Mouse (Mus musculus): ENCODE measurements around the gene Cavin1. TPM values are rescaled to one million over a fixed set of nuclear protein-coding genes. Genes with fewer than 3 reads are reported as not detected.

Gene Cavin1
- polyA plus RNA-seq, 1 experiment from 2014 or later, result 11.8 TPM

DNA sequence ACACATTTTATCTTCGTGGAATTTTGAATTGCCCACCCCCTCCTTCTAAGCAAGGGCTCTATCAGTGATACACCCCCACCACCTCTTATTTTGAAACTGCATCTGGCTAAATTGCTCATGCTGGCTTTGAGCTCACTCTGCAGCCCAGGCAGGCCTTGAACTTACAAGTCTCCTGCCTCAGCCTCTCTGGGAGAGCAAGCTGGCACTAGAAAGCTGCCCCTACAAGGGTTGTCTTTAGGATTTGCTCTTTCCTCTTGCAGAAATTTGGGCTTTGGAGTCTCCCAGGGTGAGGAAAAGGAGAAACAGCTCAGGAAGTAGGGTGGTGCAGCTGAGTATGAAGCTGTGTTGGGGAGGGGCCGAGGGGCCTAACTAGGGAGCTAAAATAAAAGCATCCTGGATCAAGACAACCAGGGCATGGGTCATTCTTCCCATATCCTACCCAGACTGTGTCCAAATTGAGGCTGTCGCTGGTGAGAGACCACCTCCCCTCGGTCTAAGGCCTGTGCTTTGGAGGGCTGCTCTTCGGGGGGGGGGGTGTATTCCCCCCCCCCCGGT is 12.7 kb downstream of the Cavin1 start:
- no peak overlapping the region for H3K4me2 ChIP-seq (ENCODE audit: low read depth, low read length, severe bottlenecking)
- no peaks in the 10 kb centered on the region for H3K36me3 ChIP-seq (ENCODE audit: control insufficient read depth, insufficient read depth, low read length)
- H3K27ac ChIP-seq (ENCODE audit: low read depth, low read length), result no peak overlapping the region
- DNase-seq (ENCODE audit: low spot score) (no peak), ATAC-seq (replicated peaks; ENCODE audit: low FRiP score) (no peak)
- no peak overlapping the region for H3K9ac ChIP-seq (ENCODE audit: low read length)
- H3K4me1 ChIP-seq (replicated peaks; ENCODE audit: control insufficient read depth, insufficient read depth, low read length), result peaks cover 9% of the 10 kb centered on the region; the same call in 1 of the 2 replicates
- no peaks in the 10 kb centered on the region for H3K9me3 ChIP-seq (ENCODE audit: control insufficient read depth, low read length)
- 45% methylated on average over 4 of the region's 6 CpGs for WGBS
- H3K27me3 ChIP-seq (ENCODE audit: control insufficient read depth, insufficient read depth, low read length), result peaks cover 25% of the 10 kb centered on the region
- no peak overlapping the region for H3K4me3 ChIP-seq (ENCODE audit: low read depth, low read length)

GRCm38 (mm10) chr11:100957244-100957643 is 13.4 kb downstream of the Cavin1 start:
- H3K9me3 ChIP-seq (ENCODE audit: control insufficient read depth, low read length), result no peaks in the 10 kb centered on the region
- peaks cover 9% of the 10 kb centered on the region; the same call in 1 of the 2 replicates for H3K4me1 ChIP-seq (replicated peaks; ENCODE audit: control insufficient read depth, insufficient read depth, low read length)
- 3% methylated on average over 5 of the region's 5 CpGs for WGBS
- no peak overlapping the region for H3K9ac ChIP-seq (ENCODE audit: low read length)
- DNase-seq (ENCODE audit: low spot score) (peak; percentile 93), ATAC-seq (replicated peaks; ENCODE audit: low FRiP score) (no peak)
- H3K36me3 ChIP-seq (ENCODE audit: control insufficient read depth, insufficient read depth, low read length), result no peaks in the 10 kb centered on the region
- no peak overlapping the region for H3K4me2 ChIP-seq (ENCODE audit: low read depth, low read length, severe bottlenecking)
- H3K4me3 ChIP-seq (ENCODE audit: low read depth, low read length), result no peak overlapping the region
- no peak overlapping the region for H3K27ac ChIP-seq (ENCODE audit: low read depth, low read length)
- peaks cover 25% of the 10 kb centered on the region for H3K27me3 ChIP-seq (ENCODE audit: control insufficient read depth, insufficient read depth, low read length)

- ATAC-seq (replicated peaks; ENCODE audit: low FRiP score), result no peak
- Histone ChIP-seq H3K36me3 (ENCODE audit: control insufficient read depth, insufficient read depth, low read length) (no peaks in the 10 kb centered on the region), H3K27ac (ENCODE audit: low read depth, low read length) (no peak overlapping the region), H3K9me3 (ENCODE audit: control insufficient read depth, low read length) (no peaks in the 10 kb centered on the region), H3K27me3 (ENCODE audit: control insufficient read depth, insufficient read depth, low read length) (no peaks in the 10 kb centered on the region), H3K4me3 (ENCODE audit: low read depth, low read length) (no peak overlapping the region), H3K9ac (ENCODE audit: low read length) (no peak overlapping the region), H3K4me2 (ENCODE audit: low read depth, low read length, severe bottlenecking) (no peak overlapping the region), H3K4me1 (replicated peaks; ENCODE audit: control insufficient read depth, insufficient read depth, low read length) (no peaks in the 10 kb centered on the region)
- no peak for DNase-seq (ENCODE audit: low spot score)
- 89% methylated on average over 1 of the region's 1 CpGs for WGBS
These were observed 21.1 kb downstream of the Cavin1 start for GRCm38 (mm10) chr11:100949540-100949939.

GRCm38 (mm10) chr11:100948317-100948716 is 22.4 kb downstream of the Cavin1 start:
- 68% methylated on average over 4 of the region's 4 CpGs for WGBS
- Histone ChIP-seq H3K9me3 (ENCODE audit: control insufficient read depth, low read length) (no peaks in the 10 kb centered on the region), H3K9ac (ENCODE audit: low read length) (no peak overlapping the region), H3K27ac (ENCODE audit: low read depth, low read length) (no peak overlapping the region), H3K36me3 (ENCODE audit: control insufficient read depth, insufficient read depth, low read length) (no peaks in the 10 kb centered on the region), H3K4me1 (replicated peaks; ENCODE audit: control insufficient read depth, insufficient read depth, low read length) (no peaks in the 10 kb centered on the region), H3K4me2 (ENCODE audit: low read depth, low read length, severe bottlenecking) (no peak overlapping the region), H3K4me3 (ENCODE audit: low read depth, low read length) (no peak overlapping the region), H3K27me3 (ENCODE audit: control insufficient read depth, insufficient read depth, low read length) (no peaks in the 10 kb centered on the region)
- DNase-seq (ENCODE audit: low spot score) (no peak), ATAC-seq (replicated peaks; ENCODE audit: low FRiP score) (no peak)

DNA sequence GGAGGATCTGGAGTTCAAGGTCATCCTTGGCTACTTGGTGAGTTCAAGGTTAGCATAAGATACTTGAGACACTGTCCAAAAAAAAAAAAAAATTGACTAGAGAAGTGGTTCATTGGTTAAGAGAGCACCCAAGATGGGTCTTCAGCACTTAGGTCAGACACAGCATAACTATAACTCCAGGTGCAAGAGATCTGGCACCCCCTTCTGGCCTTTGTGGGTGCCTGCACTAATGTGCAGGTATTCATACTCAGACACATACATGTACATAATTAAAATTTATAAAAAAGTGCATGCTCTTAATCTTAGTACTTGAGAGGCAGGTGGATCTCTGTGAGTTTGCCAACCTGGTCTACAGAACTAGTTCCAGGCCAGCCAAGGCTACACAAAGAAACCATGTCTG is 23.1 kb downstream of the Cavin1 start:
- Histone ChIP-seq H3K4me2 (ENCODE audit: low read depth, low read length, severe bottlenecking) (no peak overlapping the region), H3K4me1 (replicated peaks; ENCODE audit: control insufficient read depth, insufficient read depth, low read length) (no peaks in the 10 kb centered on the region), H3K9ac (ENCODE audit: low read length) (no peak overlapping the region), H3K27me3 (ENCODE audit: control insufficient read depth, insufficient read depth, low read length) (no peaks in the 10 kb centered on the region), H3K27ac (ENCODE audit: low read depth, low read length) (no peak overlapping the region), H3K9me3 (ENCODE audit: control insufficient read depth, low read length) (no peaks in the 10 kb centered on the region), H3K36me3 (ENCODE audit: control insufficient read depth, insufficient read depth, low read length) (no peaks in the 10 kb centered on the region), H3K4me3 (ENCODE audit: low read depth, low read length) (no peak overlapping the region)
- DNase-seq (ENCODE audit: low spot score), result no peak
- no peak for ATAC-seq (replicated peaks; ENCODE audit: low FRiP score)

DNA sequence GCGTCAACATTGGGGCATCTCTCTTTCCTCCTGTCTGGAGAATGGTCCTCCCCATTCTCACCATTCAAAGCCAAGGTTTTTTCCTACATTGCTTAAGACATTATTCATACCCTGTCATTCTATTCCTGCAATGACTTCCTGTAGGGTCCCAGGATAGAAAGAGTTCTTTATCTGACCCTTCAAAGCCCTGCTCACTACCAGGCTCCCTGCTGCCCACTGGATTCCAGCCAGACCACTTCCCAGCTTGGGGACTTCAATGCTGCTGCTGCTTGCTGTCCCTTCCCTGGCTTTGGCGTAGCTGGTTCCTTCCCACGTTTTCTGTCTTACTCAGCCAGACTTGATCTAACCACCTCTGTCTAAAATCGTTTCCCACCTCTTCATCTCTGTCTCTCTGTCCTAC is 23.8 kb downstream of the Cavin1 start:
- 55% methylated on average over 4 of the region's 4 CpGs for WGBS
- no peak for DNase-seq (ENCODE audit: low spot score)

DNA sequence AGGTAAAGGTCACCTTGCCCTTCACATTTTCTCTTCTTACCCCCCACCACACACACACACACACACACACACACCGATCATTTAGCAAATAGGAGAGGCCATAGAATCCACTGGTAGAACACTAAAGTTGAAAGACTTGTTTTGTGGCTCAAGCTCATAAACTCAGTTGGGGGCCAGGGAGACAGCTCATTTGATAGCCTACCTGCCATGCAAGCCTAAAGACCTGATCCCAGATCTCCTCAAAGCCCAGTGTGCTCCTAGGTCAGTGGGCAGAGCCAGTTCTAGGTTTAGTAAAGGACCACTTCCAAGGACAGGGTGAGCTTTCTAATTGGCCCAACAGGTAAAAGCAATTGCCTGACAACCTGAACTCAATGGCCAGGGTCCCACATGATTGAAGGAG is 28.3 kb downstream of the Cavin1 start:
- 79% methylated on average over 1 of the region's 1 CpGs for WGBS
- DNase-seq (ENCODE audit: low spot score), result no peak
- H3K27ac ChIP-seq (ENCODE audit: low read depth, low read length), result no peak overlapping the region
- ATAC-seq (replicated peaks; ENCODE audit: low FRiP score), result no peak
- H3K36me3 ChIP-seq (ENCODE audit: control insufficient read depth, insufficient read depth, low read length), result no peaks in the 10 kb centered on the region
- H3K9ac ChIP-seq (ENCODE audit: low read length), result no peak overlapping the region
- H3K9me3 ChIP-seq (ENCODE audit: control insufficient read depth, low read length), result no peaks in the 10 kb centered on the region
- H3K4me1 ChIP-seq (replicated peaks; ENCODE audit: control insufficient read depth, insufficient read depth, low read length), result no peaks in the 10 kb centered on the region; the same call in 1 of the 2 replicates
- H3K4me2 ChIP-seq (ENCODE audit: low read depth, low read length, severe bottlenecking), result no peak overlapping the region
- H3K4me3 ChIP-seq (ENCODE audit: low read depth, low read length), result no peak overlapping the region
- H3K27me3 ChIP-seq (ENCODE audit: control insufficient read depth, insufficient read depth, low read length), result no peaks in the 10 kb centered on the region

More for the DNA sequence above, 23.8 kb downstream of the Cavin1 start:
- H3K4me3 ChIP-seq (ENCODE audit: low read depth, low read length), result no peak overlapping the region
- no peak overlapping the region for H3K4me2 ChIP-seq (ENCODE audit: low read depth, low read length, severe bottlenecking)
- no peak overlapping the region for H3K27ac ChIP-seq (ENCODE audit: low read depth, low read length)
- no peaks in the 10 kb centered on the region for H3K27me3 ChIP-seq (ENCODE audit: control insufficient read depth, insufficient read depth, low read length)
- no peak overlapping the region for H3K9ac ChIP-seq (ENCODE audit: low read length)
- H3K36me3 ChIP-seq (ENCODE audit: control insufficient read depth, insufficient read depth, low read length), result no peaks in the 10 kb centered on the region
- no peak for ATAC-seq (replicated peaks; ENCODE audit: low FRiP score)
- H3K4me1 ChIP-seq (replicated peaks; ENCODE audit: control insufficient read depth, insufficient read depth, low read length), result no peaks in the 10 kb centered on the region
- H3K9me3 ChIP-seq (ENCODE audit: control insufficient read depth, low read length), result no peaks in the 10 kb centered on the region

DNA sequence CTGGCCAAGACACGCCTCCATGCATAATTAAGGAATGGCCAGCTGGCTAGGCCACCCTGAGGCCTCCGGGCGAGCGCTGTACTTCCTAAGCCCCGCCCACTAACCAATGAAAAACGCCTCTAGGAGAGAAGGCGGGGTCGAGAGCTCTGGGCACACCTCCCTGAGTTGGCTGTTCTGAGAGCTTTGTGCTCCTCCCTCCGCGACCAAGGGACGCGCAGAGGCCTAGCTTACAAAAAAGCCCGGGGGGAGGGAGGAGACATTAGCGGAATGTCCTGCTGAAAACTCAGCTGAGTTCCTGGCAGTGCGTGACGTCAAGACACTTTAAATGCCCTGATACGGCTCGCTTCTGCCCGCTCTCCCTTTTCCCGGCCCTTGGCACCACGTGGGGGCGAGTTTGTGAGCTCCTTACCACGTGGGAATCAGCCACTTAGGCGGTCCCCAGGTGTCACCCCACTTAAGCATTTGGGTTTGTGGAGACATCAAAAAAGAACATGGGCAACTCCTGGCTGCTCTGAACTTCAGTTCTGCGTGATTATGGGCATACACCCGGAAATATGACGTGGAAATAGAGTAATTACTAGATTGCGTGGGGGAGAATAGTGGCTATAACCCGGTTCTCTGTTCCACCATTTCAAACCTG is 31.1 kb downstream of the Cavin1 start, which contains the start of gene Stat3:
TSS of gene Stat3 (minus strand) at position 29 of the 640 bp plus-strand sequence.
- Histone ChIP-seq H3K4me1 (replicated peaks; ENCODE audit: control insufficient read depth, insufficient read depth, low read length) (no peaks in the 10 kb centered on the region; the same call in 1 of the 2 replicates), H3K9me3 (ENCODE audit: control insufficient read depth, low read length) (no peaks in the 10 kb centered on the region), H3K27me3 (ENCODE audit: control insufficient read depth, insufficient read depth, low read length) (no peaks in the 10 kb centered on the region), H3K27ac (ENCODE audit: low read depth, low read length) (0 out of 2 replicates have a peak within 1 kb of the TSS, but pooled peaks have one; percentile 31), H3K9ac (ENCODE audit: low read length) (peak within 1 kb of the TSS; percentile 78), H3K36me3 (ENCODE audit: control insufficient read depth, insufficient read depth, low read length) (no peaks in the 10 kb centered on the region), H3K4me3 (ENCODE audit: low read depth, low read length) (peak within 1 kb of the TSS; percentile 73), H3K4me2 (ENCODE audit: low read depth, low read length, severe bottlenecking) (peak within 1 kb of the TSS; percentile 77)
- peak; percentile 100 for DNase-seq (ENCODE audit: low spot score)
- peak; percentile 98 for ATAC-seq (replicated peaks; ENCODE audit: low FRiP score)
- 2% methylated on average over 29 of the region's 29 CpGs for WGBS
